Mouse (Mus musculus) heart, postnatal 0 days (tissue): ENCODE data around the gene Trio.

Experiments
- CTCF ChIP-seq: IDR thresholded peaks from 2 replicates; pipeline ENCODE4 v1.5.1; 2016; ENCODE audit warnings: antibody characterized with exemption, control low read depth, low read depth
- EP300 ChIP-seq: IDR thresholded peaks from 2 replicates; pipeline ENCODE4 v1.6.1; 2016; ENCODE audit warnings: antibody characterized with exemption, low read depth

DNA sequence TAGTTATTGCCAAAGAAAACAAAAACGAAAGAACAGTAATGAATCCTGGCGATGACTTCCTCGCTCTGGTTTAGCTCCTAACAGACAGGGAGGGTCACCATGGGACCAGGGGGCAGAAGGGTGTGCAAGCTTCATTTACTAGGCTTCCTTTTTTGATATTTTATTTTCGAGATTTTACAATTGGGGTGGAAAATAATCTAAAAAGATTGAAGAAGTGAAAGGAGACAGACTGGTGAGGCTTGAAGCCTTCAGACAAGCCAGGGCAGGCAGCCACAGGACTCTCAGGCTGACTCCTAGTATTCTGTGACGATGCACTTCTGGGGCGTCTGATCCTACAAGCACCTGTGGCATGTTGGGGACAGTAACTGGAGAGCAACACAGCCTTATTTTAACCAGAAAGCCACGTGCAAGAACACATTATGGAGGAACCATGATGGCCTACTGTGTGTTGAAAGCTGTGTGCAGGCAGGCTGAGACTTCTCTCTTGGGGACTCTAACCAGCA is 253.5 kb downstream of the Trio start:
- TF ChIP-seq EP300 (no peak), CTCF (no peak)
